Mouse (Mus musculus): Measurements from ENCODE around the gene Cyb5b. TPM values are rescaled to one million over a fixed set of nuclear protein-coding genes. Genes with fewer than 3 reads are reported as not detected.
A peak's percentile ranks its signal among the peaks of the same experiment; 100 is the strongest.
"Not testable (repeated sequence)": the region's sequence is repeated elsewhere in the genome, so short reads cannot be mapped to it uniquely, and the experiment has no call there.

Cyb5b gene
- total RNA-seq (2014; rRNA removed; ENCODE audit: low replicate concordance) (52.8 and 60.0 TPM in 2 replicates), polyA plus RNA-seq (2015; fragmentation: Nextera tagmentation; extraction: Ambion mirVana) (36.5 and 44.7 TPM in 2 replicates)

DNA sequence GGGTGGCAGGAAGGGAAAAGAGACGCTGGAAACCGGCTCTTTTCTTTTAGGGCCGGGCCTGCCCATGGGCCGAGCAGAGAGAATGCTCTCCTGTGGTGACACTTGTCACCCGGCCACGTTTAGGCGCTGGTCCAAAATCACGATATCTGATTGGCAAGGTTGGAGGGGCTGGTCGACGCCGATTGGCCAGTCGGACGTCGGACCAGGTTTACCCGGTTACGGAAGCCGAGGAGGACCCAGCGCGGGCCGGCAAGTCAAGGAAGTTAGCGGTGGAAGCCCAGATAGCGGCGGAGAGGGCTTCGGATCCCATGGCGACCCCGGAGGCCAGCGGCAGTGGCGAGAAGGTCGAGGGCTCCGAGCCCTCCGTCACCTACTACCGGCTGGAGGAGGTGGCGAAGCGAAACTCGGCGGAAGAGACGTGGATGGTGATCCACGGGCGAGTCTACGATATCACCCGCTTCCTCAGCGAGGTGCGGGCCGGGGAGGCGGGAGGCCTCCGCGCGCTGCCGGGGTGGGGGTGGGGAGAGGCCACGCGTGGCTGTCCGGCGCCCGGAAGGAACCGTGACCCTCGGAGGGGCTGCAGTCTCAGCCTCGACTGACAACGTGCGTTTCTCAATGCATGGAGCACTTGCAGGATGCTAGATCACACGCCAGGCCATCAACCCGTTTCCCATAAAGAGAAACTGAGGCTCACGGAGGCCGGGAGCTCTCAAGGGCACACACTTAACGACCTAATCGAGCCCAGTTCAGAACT, at the start of gene Cyb5b:
Gene Cyb5b, plus strand, starts transcription at position 237 of the 754 bp plus-strand sequence.
- peak; percentile 97 for ATAC-seq (ENCODE audit: insufficient read depth, low read depth)
- H3K36me3 ChIP-seq (replicated peaks; ENCODE audit: control insufficient read depth, insufficient read depth, low read length), result peaks cover 28% of the 10 kb centered on the region
- peak; percentile 84 for TF ChIP-seq EP300 (IDR thresholded peaks at IDR 0.05; ENCODE audit: low read depth)
- no peak for TF ChIP-seq CTCF (IDR thresholded peaks at IDR 0.05; ENCODE audit: low read depth)

DNA sequence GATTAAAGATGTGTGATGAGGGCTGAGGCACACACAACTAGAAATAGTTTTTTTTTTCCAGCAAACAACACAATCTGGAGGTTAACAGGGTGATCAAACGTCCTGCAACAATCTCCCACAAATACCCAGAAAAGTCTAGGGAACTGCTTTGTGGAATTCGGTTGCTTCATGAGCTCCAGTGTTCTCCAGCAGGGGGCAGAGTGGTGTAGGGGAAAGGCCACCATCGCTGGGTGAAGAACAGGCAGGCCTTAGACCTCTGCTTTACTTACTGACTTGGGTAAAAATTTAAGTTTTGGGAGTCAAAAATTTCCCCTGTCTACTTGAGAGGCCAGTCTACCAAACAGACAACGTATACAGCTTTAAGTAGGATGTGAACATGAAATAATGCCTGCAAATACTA, 45.9 kb upstream of the Cyb5b start:
- Histone ChIP-seq H3K36me3 (replicated peaks; ENCODE audit: control insufficient read depth, insufficient read depth, low read length) (no peaks in the 10 kb centered on the region), H3K4me2 (ENCODE audit: low read depth, low read length) (no peak overlapping the region), H3K9ac (replicated peaks; ENCODE audit: low read depth, low read length) (no peak overlapping the region), H3K4me3 (ENCODE audit: low read depth, low read length) (no peak overlapping the region), H3K9me3 (replicated peaks; ENCODE audit: control insufficient read depth, low read length) (no peaks in the 10 kb centered on the region), H3K27me3 (ENCODE audit: control insufficient read depth, insufficient read depth, low read length) (no peaks in the 10 kb centered on the region), H3K27ac (ENCODE audit: low read depth) (no peak overlapping the region), H3K4me1 (ENCODE audit: control insufficient read depth, insufficient read depth) (no peaks in the 10 kb centered on the region)
- ATAC-seq (ENCODE audit: insufficient read depth, low read depth) (peak; percentile 66), DNase-seq (ENCODE audit: low spot score) (peak; percentile 71)
- peak; percentile 92 for TF ChIP-seq CTCF (IDR thresholded peaks at IDR 0.05; ENCODE audit: low read depth)
- TF ChIP-seq EP300 (IDR thresholded peaks at IDR 0.05; ENCODE audit: low read depth), result no peak
- 8% methylated on average over 4 of the region's 4 CpGs for WGBS

More for the DNA sequence above, at the start of gene Cyb5b:
- WGBS, result under 1% methylated on average over 65 of the region's 65 CpGs
- peak within 1 kb of the TSS; percentile 82 for H3K4me2 ChIP-seq (ENCODE audit: low read depth, low read length)
- H3K27me3 ChIP-seq (ENCODE audit: control insufficient read depth, insufficient read depth, low read length), result no peaks in the 10 kb centered on the region
- H3K27ac ChIP-seq (ENCODE audit: low read depth), result peak within 1 kb of the TSS; percentile 88
- H3K9me3 ChIP-seq (replicated peaks; ENCODE audit: control insufficient read depth, low read length), result no peaks in the 10 kb centered on the region
- H3K4me3 ChIP-seq (ENCODE audit: low read depth, low read length), result peak within 1 kb of the TSS; percentile 82
- H3K4me1 ChIP-seq (ENCODE audit: control insufficient read depth, insufficient read depth), result peaks cover 12% of the 10 kb centered on the region
- H3K9ac ChIP-seq (replicated peaks; ENCODE audit: low read depth, low read length), result peak within 1 kb of the TSS; percentile 81
- peak; percentile 93 for DNase-seq (ENCODE audit: low spot score)

DNA sequence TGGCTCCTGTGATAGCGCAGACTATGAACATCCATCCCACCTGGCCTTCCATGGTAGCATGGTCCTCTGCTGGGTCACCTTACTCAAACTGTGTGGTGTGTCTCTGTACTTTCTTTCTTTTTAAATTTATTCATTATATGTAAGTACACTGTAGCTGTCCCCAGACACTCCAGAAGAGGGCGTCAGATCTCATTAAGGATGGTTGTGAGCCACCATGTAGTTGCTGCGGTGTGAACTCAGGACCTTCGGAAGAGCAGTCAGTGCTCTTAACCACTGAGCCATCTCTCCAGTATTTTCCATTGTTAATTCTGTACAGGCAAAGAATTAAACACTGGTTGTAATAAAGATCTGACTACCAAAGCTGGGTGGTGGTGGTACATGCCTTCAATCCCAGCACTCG, 42.4 kb upstream of the Cyb5b start:
- ATAC-seq (ENCODE audit: insufficient read depth, low read depth); H3K9ac ChIP-seq (replicated peaks; ENCODE audit: low read depth, low read length); H3K36me3 ChIP-seq (replicated peaks; ENCODE audit: control insufficient read depth, insufficient read depth, low read length); H3K4me2 ChIP-seq (ENCODE audit: low read depth, low read length); H3K27ac ChIP-seq (ENCODE audit: low read depth); H3K4me1 ChIP-seq (ENCODE audit: control insufficient read depth, insufficient read depth); H3K9me3 ChIP-seq (replicated peaks; ENCODE audit: control insufficient read depth, low read length); H3K27me3 ChIP-seq (ENCODE audit: control insufficient read depth, insufficient read depth, low read length); H3K4me3 ChIP-seq (ENCODE audit: low read depth, low read length); DNase-seq (ENCODE audit: low spot score): not testable (repeated sequence)
- WGBS, result 89% methylated on average over 5 of the region's 5 CpGs

DNA sequence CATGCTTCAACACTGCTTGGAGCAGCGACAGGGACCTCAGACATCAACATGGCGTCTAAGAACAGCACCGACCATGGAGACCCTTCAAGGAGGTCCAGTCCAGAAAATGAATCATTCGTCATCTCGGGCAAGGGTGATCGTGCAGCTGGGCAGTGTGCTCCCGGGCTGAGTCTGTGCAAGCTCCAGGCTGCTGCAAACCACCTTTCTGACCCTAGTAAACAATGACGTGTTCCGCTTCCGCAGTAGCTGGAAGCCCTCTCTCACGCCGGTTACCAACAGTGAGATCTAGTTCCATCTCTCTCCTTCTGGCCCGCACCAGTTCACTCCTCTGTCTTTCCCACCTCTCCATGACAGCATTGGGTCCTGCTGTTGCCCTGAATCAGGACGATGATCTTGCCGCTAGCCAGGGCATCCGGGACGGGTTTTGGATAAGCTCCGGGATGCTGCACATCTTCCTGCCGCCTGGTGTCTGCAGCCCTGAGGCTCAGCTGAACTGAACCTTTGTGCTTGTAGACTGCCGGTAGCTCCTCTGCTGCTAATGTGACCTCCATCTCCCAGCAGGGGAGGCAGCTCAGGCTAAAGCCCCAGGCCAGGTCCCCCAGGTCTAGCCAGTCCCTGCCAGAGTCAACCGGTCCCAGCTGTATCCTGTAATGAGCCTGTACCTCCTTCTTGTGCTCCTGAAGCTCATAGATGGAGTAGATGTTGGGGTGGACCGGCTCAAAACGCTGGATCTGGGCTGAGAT, 41.3 kb upstream of the Cyb5b start:
- H3K9ac ChIP-seq (replicated peaks; ENCODE audit: low read depth, low read length), result no peak overlapping the region
- no peaks in the 10 kb centered on the region for H3K4me1 ChIP-seq (ENCODE audit: control insufficient read depth, insufficient read depth)
- peak overlapping the region; percentile 34; the same call in 1 of the 2 replicates for H3K4me2 ChIP-seq (ENCODE audit: low read depth, low read length)
- WGBS, result 59% methylated on average over 23 of the region's 23 CpGs
- no peaks in the 10 kb centered on the region for H3K36me3 ChIP-seq (replicated peaks; ENCODE audit: control insufficient read depth, insufficient read depth, low read length)
- ATAC-seq (ENCODE audit: insufficient read depth, low read depth), result no peak
- H3K4me3 ChIP-seq (ENCODE audit: low read depth, low read length), result peak overlapping the region; percentile 9; the same call in 1 of the 2 replicates
- H3K27me3 ChIP-seq (ENCODE audit: control insufficient read depth, insufficient read depth, low read length), result no peaks in the 10 kb centered on the region
- H3K9me3 ChIP-seq (replicated peaks; ENCODE audit: control insufficient read depth, low read length), result no peaks in the 10 kb centered on the region
- DNase-seq (ENCODE audit: low spot score), result no peak
- H3K27ac ChIP-seq (ENCODE audit: low read depth), result no peak overlapping the region
- TF ChIP-seq CTCF (IDR thresholded peaks at IDR 0.05; ENCODE audit: low read depth) (no peak), EP300 (IDR thresholded peaks at IDR 0.05; ENCODE audit: low read depth) (no peak)

DNA sequence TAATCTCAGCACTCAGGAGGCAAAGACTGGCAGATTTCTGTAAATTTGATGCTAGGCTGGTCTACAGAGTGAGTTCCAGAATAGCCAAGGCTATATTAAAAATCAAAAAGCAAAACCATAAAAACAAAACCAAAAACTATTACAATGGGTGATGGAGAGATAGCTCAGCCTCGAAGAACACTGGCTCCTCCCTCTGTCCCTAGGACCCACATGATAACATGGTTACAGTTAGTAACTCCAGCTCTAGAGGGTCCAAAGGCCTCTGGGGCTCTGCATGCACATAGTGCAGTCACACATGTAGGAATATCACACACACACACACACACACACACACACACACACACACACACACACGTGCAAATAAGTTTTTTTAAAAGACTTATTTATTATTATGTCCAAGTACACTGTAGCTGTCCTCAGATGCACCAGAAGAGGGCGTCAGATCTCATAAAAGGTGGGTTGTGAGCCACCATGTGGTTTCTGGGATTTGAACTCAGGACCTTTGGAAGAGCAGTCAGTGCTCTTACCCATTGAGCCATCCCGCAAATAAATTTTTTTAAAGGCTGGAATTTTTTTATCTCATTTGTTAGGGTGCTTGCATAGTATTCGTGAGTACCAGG, 40.5 kb upstream of the Cyb5b start:
- H3K9me3 ChIP-seq (replicated peaks; ENCODE audit: control insufficient read depth, low read length), result no peaks in the 10 kb centered on the region
- no peaks in the 10 kb centered on the region for H3K4me1 ChIP-seq (ENCODE audit: control insufficient read depth, insufficient read depth)
- H3K4me3 ChIP-seq (ENCODE audit: low read depth, low read length), result no peak overlapping the region
- TF ChIP-seq EP300 (IDR thresholded peaks at IDR 0.05; ENCODE audit: low read depth) (no peak), CTCF (IDR thresholded peaks at IDR 0.05; ENCODE audit: low read depth) (no peak)
- no peak for DNase-seq (ENCODE audit: low spot score)
- WGBS, result 76% methylated on average over 5 of the region's 5 CpGs
- no peak overlapping the region for H3K9ac ChIP-seq (replicated peaks; ENCODE audit: low read depth, low read length)
- no peak for ATAC-seq (ENCODE audit: insufficient read depth, low read depth)
- H3K27me3 ChIP-seq (ENCODE audit: control insufficient read depth, insufficient read depth, low read length), result no peaks in the 10 kb centered on the region
- no peak overlapping the region for H3K27ac ChIP-seq (ENCODE audit: low read depth)
- H3K4me2 ChIP-seq (ENCODE audit: low read depth, low read length), result no peak overlapping the region
- H3K36me3 ChIP-seq (replicated peaks; ENCODE audit: control insufficient read depth, insufficient read depth, low read length), result no peaks in the 10 kb centered on the region

Data from heart, postnatal 0 days (tissue).